Mouse (Mus musculus) hindbrain, embryonic 11.5 days (tissue): ENCODE measurements around the gene Gtf2f2. TPM values are rescaled to one million over a fixed set of nuclear protein-coding genes. Genes with fewer than 3 reads are reported as not detected.

Experiments
- ATAC-seq: fragments of 200-750 bp; cut with Nextera tagmentation; 2 replicates; pipeline ENCODE4 v1.8.0; 2017; ENCODE audit warnings: mild to moderate bottlenecking, moderate TSS enrichment, moderate library complexity; ENCODE audit not compliant: low FRiP score
- DNase-seq: peaks from one replicate; pipeline ENCODE4 v3.0.0-alpha.2; 2015; ENCODE audit warnings: low spot score
- H3K27ac ChIP-seq: fragments of 300-500 bp; sonication (generic); 2 replicates; pipeline ENCODE4 v1.5.1; 2014; ENCODE audit warnings: mild to moderate bottlenecking, low read depth, low read length
- H3K27me3 ChIP-seq: fragments of 300-500 bp; sonication (generic); 2 replicates; pipeline ENCODE4 v1.6.1; 2014; ENCODE audit warnings: mild to moderate bottlenecking, low read length, moderate library complexity, mixed read lengths; ENCODE audit not compliant: control insufficient read depth, insufficient read depth
- H3K36me3 ChIP-seq: fragments of 300-500 bp; sonication (generic); 2 replicates; pipeline ENCODE4 v1.6.1; 2014; ENCODE audit warnings: mild to moderate bottlenecking, low read length, moderate library complexity, mixed read lengths; ENCODE audit not compliant: control insufficient read depth, insufficient read depth
- H3K4me1 ChIP-seq: fragments of 300-500 bp; sonication (generic); replicated peaks from 2 replicates; pipeline ENCODE4 v1.6.1; 2014; ENCODE audit warnings: low read length, mixed read lengths; ENCODE audit not compliant: control insufficient read depth, insufficient read depth
- H3K4me2 ChIP-seq: fragments of 300-500 bp; sonication (generic); replicated peaks from 2 replicates; pipeline ENCODE4 v1.6.1; 2014; ENCODE audit warnings: mild to moderate bottlenecking, low read depth, low read length
- H3K4me3 ChIP-seq: fragments of 300-500 bp; sonication (generic); 2 replicates; pipeline ENCODE4 v1.5.1; 2014; ENCODE audit warnings: low read depth, low read length
- H3K9ac ChIP-seq: fragments of 300-500 bp; sonication (generic); 2 replicates; pipeline ENCODE4 v1.6.1; 2014; ENCODE audit warnings: low read depth, low read length
- H3K9me3 ChIP-seq: fragments of 300-500 bp; sonication (generic); 2 replicates; pipeline ENCODE4 v1.6.1; 2016; ENCODE audit warnings: low read length; ENCODE audit not compliant: control insufficient read depth
- WGBS: fragments of 180-500 bp; shearing (Covaris S2); extraction: QIAGEN DNeasy Blood & Tissue Kit; methylation state at CpG from one replicate; pipeline ENCODE4 v1.1.7; 2014; 5-methylcytosine and 5-hydroxymethylcytosine counted together
- polyA plus RNA-seq: library from polyadenylated mRNA; unstranded; fragments of >200 nt; fragmentation: Nextera tagmentation; extraction: Ambion mirVana; gene quantifications from 2 replicates; pipeline ENCODE4 v1.2.1, GENCODE M21; 2014

The Gtf2f2 gene
- polyA plus RNA-seq, 1 experiment from 2014 or later: 52.1 TPM

DNA sequence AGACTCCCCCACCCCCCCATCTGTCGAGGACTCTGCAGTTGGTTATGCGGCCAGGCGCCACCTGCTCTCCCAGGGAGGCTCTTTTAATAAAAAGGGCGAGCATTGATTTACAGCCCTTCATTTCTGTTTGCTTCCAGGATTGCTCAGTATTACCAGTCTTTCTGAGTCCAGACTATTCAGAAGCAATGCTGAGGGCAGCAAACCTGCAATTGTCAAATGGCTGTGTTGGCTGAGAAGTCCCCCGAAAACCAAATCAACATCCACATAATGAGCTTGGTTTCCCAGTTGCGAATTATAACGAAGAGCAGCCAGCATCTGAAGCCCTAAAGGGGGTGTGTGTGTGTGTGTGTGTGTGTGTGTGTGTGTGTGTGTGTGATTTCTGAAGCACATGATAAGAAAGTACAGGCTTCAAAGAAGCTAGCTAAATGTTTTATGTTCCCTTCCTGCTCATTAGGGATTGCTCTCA, 22.0 kb upstream of the Gtf2f2 start:
- 0 out of 2 replicates have a peak, but pooled peaks cover 3% of the 10 kb centered on the region for H3K4me1 ChIP-seq
- no peak overlapping the region for H3K4me3 ChIP-seq
- H3K27ac ChIP-seq: peak overlapping the region; percentile 63
- H3K4me2 ChIP-seq: no peak overlapping the region
- ATAC-seq: peak; percentile 43; the same call in 1 of the 2 replicates
- 33% methylated on average over 7 of the region's 7 CpGs for WGBS
- DNase-seq: peak; percentile 39
- no peak overlapping the region for H3K9ac ChIP-seq
- H3K9me3 ChIP-seq: no peaks in the 10 kb centered on the region
- H3K27me3 ChIP-seq: no peaks in the 10 kb centered on the region
- H3K36me3 ChIP-seq: no peaks in the 10 kb centered on the region

- WGBS: 72% methylated on average over 11 of the region's 11 CpGs
- DNase-seq: no peak
- H3K27me3 ChIP-seq: no peaks in the 10 kb centered on the region
Measured at GRCm38 (mm10) chr14:76031117-76031842, 20.6 kb upstream of the Gtf2f2 start.

DNA sequence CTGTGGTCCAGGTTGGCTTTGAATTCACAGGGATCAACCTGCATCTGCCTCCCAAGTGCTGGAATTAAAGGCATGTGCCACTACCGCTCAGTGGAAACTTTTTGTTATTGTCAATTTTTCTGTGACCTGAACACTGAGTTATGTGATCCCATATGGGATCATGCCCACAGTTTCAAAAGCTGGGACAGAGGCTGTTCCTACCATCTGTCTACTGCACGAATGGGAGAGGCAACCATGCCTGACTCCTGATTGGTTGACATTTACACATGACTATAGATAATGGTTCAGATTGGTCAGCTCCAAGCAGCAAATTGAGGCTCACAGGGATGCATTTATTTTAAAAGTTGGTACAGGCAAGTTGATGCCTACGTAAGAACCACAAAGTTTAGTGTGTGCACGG, 14.0 kb upstream of the Gtf2f2 start:
- Histone ChIP-seq H3K27ac (no peak overlapping the region), H3K4me3 (no peak overlapping the region), H3K27me3 (no peaks in the 10 kb centered on the region), H3K9ac (no peak overlapping the region), H3K9me3 (no peaks in the 10 kb centered on the region), H3K4me1 (no peaks in the 10 kb centered on the region), H3K4me2 (no peak overlapping the region), H3K36me3 (no peaks in the 10 kb centered on the region)
- no peak for DNase-seq
- 89% methylated on average over 4 of the region's 4 CpGs for WGBS
- no peak for ATAC-seq

More at GRCm38 (mm10) chr14:76031117-76031842, 20.6 kb upstream of the Gtf2f2 start:
- Histone ChIP-seq H3K4me3 (no peak overlapping the region), H3K27ac (no peak overlapping the region), H3K9ac (no peak overlapping the region), H3K36me3 (no peaks in the 10 kb centered on the region), H3K9me3 (no peaks in the 10 kb centered on the region), H3K4me1 (0 out of 2 replicates have a peak, but pooled peaks cover 3% of the 10 kb centered on the region), H3K4me2 (no peak overlapping the region)
- ATAC-seq: peak; percentile 49; the same call in 1 of the 2 replicates

DNA sequence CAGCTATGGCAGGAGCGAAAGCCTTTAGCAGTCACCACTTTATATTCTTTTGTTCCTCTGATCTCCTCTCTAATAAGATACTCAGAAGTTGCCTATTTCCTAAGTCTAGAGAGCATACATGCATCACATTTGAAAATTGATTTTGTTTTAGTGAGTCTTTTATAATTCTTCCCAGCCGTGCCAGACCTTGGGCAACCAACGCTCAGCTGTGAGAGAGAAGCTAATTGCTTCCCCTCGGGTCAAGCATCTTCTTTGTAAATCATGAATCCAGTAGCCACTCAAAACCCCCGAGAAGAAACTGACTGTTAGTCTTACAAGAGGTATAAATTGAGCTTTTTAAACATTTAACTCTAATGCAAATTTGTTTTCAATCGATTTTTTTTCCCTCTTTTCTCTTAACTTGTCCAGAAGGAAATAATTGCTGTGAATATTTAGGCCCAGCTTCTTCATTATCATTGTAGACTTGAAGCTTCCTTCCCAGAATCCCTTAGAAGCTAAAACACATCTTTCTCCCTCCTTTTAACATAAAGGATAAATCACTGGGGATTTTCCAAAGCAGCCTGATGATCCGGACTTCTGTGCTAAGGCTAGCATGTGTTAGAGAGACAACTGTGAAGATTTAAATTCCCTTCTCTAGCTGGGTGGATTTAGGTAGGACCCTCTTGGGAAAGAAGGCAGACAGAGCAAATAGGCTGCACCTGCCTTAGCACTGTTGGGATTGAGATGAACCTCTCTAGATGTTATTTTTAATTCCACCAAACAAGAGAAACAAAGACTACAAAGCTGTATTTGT, 10.5 kb upstream of the Gtf2f2 start:
- Histone ChIP-seq H3K4me2 (no peak overlapping the region), H3K4me1 (no peaks in the 10 kb centered on the region), H3K9ac (no peak overlapping the region), H3K27ac (no peak overlapping the region), H3K9me3 (no peaks in the 10 kb centered on the region), H3K36me3 (no peaks in the 10 kb centered on the region), H3K27me3 (no peaks in the 10 kb centered on the region), H3K4me3 (no peak overlapping the region)
- ATAC-seq: no peak
- DNase-seq: no peak
- 65% methylated on average over 7 of the region's 7 CpGs for WGBS

GRCm38 (mm10) chr14:76020259-76020785, 9.7 kb upstream of the Gtf2f2 start:
- H3K4me2 ChIP-seq: no peak overlapping the region
- no peak overlapping the region for H3K9ac ChIP-seq
- H3K4me1 ChIP-seq: no peaks in the 10 kb centered on the region
- no peak for DNase-seq
- WGBS: 83% methylated on average over 5 of the region's 5 CpGs
- no peaks in the 10 kb centered on the region for H3K9me3 ChIP-seq
- H3K27ac ChIP-seq: no peak overlapping the region
- H3K27me3 ChIP-seq: no peaks in the 10 kb centered on the region
- no peak for ATAC-seq
- no peak overlapping the region for H3K4me3 ChIP-seq
- no peaks in the 10 kb centered on the region for H3K36me3 ChIP-seq

- Histone ChIP-seq H3K4me2 (no peak overlapping the region), H3K27ac (no peak overlapping the region), H3K4me3 (no peak overlapping the region), H3K4me1 (no peaks in the 10 kb centered on the region), H3K36me3 (no peaks in the 10 kb centered on the region), H3K9ac (no peak overlapping the region), H3K9me3 (no peaks in the 10 kb centered on the region), H3K27me3 (no peaks in the 10 kb centered on the region)
- WGBS: 75% methylated on average over 10 of the region's 10 CpGs
- DNase-seq (no peak), ATAC-seq (no peak)
Measured at GRCm38 (mm10) chr14:76017785-76018490, 7.3 kb upstream of the Gtf2f2 start.

DNA sequence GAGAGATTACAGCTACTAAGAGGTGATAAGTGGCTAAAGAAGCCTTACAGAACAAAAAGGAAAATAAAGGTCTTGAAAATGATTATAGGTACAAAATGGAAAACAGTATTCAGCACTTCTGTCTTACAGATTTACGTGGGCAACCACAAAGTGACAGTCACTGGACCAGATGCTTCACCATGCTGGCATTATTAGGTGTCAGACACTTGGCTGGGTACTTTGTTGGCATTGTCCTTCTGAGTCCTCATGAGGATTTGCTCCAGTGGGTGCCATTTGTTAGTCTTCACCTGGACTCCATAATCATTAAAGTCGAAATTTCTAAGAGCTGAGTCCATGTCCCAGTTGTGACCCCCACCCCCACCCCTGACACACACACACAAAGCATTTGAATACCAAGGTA, 3.7 kb upstream of the Gtf2f2 start:
- Histone ChIP-seq H3K4me2 (no peak overlapping the region), H3K9ac (no peak overlapping the region), H3K36me3 (no peaks in the 10 kb centered on the region), H3K9me3 (no peaks in the 10 kb centered on the region), H3K27ac (no peak overlapping the region), H3K27me3 (no peaks in the 10 kb centered on the region), H3K4me1 (no peaks in the 10 kb centered on the region), H3K4me3 (no peak overlapping the region)
- ATAC-seq (no peak), DNase-seq (no peak)
- WGBS: 40% methylated on average over 2 of the region's 2 CpGs

- Histone ChIP-seq H3K27ac (no peak overlapping the region), H3K4me2 (peak overlapping the region; percentile 87), H3K36me3 (no peaks in the 10 kb centered on the region), H3K9me3 (no peaks in the 10 kb centered on the region), H3K9ac (peak overlapping the region; percentile 25; the same call in 1 of the 2 replicates), H3K4me1 (no peaks in the 10 kb centered on the region), H3K4me3 (peak overlapping the region; percentile 86), H3K27me3 (no peaks in the 10 kb centered on the region)
- no peak for DNase-seq
- 29% methylated on average over 7 of the region's 7 CpGs for WGBS
- ATAC-seq: peak; percentile 62; the same call in 1 of the 2 replicates
Measured at GRCm38 (mm10) chr14:76011062-76011457, 395 bp upstream of the Gtf2f2 start.
